Mouse (Mus musculus) left cerebral cortex, adult 18-20 months (tissue): ENCODE results near the gene Lysmd2. TPM values are rescaled to one million over a fixed set of nuclear protein-coding genes. Genes with fewer than 3 reads are reported as not detected.
"Not testable (repeated sequence)": the region's sequence is repeated elsewhere in the genome, so short reads cannot be mapped to it uniquely, and the experiment has no call there.

ENCODE experiments used
- DNase-seq, 2 experiments: peaks; one replicate each; pipeline ENCODE4 v3.0.0; 2021 to 2022; ENCODE audit warnings: low spot score in 2 of 2, mixed read lengths in 1 of 2
- total RNA-seq, 2 experiments: library from RNA; stranded (reverse); gene quantifications; 2 replicates each; pipeline ENCODE4 v1.2.3; 2021

Gene Lysmd2
- total RNA-seq, 2 experiments from 2014 or later: 67.1 to 67.7 TPM

DNA sequence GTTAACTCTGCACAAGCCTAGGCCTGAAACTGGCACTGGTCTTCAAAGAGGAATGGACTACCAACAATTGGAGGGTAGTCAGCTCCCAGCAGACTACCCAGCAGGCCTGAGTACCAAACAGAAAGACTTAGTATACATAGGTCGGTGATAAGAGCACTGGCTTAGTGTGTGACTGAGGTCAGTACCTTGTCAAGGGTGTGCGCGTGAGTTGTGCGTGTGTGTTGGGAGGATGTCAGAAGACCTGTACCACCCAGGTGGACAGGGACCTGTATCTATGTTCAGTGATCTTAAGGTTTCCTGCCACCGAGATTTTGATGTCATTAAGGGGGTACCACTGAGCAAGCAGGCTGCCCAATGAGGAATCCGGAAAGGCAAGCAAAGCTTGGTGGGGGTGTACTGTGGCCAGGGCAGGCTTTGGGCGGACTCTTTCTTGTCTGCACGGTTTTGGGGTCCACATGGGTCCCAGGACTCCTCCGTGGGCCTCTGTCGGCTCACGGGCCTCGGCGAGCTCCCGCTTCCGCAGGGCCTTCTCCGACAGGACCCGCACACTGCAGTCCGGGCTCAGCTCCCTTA, 472 bp upstream of the Lysmd2 start:
- no peak for DNase-seq

DNA sequence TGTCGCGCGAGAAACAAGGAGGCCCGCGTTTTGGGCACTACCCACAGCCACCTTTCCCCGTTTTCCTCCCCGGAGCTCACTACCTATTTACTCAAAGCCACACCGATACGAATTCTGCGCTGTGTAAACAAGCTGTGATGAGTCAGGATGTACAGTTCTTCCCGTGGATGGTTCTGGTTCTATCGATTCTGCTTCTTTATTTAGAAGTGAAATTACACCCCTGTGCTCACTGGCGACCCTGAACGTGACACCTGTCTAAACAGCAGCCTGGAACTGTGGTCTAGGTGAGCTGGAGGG, 715 bp downstream of the Lysmd2 start:
- DNase-seq: no peak

DNA sequence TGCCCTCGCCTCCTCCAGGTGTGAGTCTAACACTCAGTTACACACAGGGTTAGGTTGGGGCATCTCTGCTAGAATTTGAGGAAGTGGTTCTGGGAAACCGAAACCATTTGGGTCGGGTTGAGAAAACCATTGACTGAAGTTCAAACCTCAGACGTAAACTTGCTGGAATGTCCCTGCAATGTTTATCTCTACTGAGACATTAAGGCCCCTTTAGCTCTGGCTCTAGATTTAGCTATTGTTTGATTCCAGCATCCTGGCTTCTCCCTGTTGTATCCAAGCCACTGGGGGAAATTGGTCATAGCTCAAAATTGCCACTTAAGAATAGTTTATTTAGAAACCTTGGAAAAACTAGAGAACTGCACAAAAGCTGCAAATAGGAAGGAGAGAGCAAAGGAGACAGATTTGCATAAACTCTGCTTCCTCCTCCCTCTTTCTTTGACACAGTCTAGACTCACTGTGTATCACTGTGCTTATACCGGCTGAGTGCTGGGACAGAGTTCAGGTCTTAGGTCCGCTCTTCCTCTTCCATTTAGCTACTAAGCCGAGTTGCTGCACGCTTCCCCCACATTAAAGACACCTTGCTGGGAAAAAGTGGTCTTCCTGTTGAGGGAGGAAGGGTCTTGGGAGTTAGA, 5.4 kb downstream of the Lysmd2 start:
- DNase-seq: no peak

DNA sequence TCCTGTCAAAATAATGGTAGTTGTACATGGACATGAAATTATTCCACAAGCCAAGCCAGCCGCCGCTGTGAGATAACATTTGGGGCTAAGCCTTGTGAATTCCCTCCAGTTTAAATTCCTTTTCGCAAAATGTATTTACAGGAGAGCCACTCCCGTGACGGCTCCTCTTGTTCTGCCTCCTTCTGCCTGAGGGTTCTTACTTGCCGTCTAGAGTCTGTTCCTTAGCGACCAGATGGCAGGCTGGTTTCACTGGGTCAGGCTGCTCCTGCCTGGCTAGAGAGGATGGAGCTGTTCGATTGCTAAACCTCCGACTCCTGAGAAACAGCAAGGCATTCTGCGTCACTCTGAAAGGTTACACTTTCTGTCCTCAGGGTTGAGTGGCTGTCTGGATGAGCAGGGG, 6.6 kb downstream of the Lysmd2 start:
- no peak for DNase-seq

DNA sequence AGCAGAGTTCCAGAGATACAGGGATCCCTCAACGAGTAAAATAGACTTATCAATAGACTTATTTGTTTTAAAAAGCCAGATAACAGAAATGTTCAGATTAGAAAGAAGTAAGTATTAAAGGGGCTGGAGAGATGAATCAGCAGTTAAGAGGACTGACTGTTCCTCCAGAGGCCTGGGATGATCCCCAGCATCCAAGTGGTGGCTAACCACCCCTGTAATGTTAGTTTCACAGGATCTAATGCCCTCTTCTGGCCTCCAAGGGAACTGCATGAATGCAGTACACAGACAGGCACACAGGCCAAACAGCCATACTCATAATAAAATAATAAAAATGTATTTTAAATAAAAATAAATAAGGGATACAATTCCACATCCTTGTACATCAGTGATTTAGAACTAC, 7.4 kb downstream of the Lysmd2 start:
- no peak for DNase-seq

DNA sequence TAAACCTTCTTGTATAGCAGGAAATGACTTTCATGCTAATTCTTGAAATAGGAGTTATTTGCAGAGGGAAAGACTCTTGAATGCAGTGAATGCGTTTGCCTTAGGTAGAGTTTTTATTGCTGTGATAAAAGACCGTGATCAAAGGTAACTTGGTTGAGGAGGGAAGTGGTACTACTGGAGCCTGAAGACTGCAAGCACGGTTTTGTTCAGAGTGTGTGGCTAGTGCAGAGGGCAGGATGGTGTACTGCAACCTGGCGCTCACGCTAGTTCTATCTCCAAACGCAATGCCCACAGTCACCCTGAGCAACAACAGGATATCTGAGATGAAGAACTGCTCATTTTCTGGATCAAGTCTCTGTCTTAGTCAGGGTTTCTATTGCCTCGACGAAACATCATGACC, 8.1 kb downstream of the Lysmd2 start:
- DNase-seq: no peak

DNA sequence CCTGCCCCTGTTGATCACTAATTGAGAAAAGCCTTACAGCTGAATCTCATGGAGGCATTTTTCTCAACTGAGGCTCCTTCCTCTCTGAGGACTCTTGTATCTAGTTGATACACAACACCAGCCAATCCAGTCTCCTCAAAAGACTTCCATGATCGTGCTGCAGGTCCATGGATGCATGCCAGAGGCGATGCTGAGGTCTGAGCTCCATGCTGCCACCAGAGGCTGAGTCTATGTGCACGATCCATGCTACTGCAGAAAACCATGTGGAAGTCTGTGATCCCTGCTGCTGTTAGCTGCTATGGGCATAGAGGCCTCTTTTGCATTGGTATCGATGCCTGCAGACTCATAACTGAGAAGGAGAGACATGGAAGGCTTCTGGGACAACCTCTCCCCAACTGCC, 8.7 kb downstream of the Lysmd2 start:
- DNase-seq: no peak

DNA sequence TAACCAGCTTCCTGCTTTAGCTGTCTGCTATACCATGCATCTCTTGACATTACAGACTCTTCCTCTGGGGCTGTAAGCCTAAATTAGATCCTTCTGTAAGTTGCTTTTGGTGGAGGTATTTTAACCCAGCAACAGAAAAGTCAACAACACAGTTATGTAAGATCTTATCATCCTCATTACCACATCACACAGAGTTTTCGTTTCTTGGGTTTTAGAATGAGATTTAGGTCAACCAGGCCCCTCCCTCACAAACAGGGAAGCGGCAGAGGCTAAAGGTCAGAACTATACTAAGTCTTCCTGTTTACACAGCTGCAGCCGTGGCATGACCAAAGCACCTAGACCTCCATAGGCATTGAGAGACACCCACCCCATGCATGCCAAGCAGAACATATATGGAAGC, 19.9 kb downstream of the Lysmd2 start:
- no peak for DNase-seq

DNA sequence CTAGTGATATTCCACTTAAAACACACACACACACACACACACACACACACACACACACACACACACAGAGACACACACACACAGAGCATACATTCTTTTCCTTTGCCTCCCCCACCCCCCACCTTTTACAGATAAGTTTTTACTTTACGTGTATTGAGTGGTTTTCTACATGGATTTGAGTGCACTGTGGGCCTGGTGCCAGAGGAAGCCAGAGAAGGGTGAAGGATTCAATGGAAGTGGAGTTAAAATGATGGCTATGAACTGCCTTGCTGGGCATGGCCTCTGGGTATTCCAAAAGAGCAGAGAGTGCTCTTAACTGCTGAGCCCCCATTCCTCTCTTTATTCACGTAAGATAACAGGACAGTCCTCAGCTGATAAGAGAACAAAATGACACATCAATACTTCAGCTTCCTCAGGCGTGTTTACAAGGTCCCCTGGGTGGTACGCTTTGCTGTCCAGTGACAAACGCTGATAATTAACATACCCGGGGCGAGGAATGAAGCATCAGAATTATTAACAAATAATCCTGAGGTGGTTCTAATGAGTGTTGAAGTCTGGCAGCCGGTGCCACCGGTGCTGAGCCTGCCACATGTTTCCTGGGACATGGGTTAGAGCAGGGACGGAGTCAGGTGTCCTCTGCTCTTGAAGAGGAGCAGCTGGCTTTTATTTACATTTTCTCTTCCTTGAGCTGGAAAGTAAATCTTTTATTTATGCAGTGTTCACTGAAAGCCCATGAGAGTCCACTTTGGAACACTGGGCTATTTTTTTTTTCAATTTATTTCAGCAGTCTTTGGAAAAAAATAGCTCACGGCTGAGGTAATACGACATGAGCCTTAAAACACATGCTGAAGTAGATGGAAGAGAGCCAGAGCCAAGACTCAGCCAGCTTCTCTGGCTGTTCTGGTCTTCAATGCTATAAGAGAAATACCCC, 28.7 kb downstream of the Lysmd2 start:
- no peak for DNase-seq

DNA sequence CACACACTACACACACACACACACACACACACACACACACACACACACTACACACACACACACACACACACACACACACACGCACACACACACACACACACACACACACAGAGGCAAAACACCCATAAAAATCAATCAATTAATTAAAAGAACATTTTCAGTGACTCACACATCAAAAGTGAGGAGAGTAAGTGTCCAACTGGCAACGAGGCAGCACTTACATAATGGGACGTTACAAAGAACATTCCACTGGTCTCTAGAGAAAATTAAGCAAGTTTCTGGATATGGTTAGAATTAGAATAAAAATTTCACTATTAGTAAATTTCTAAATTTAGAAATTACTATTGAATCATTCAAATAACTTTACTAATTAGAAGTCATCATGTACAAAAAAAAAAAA, 30.9 kb downstream of the Lysmd2 start:
- DNase-seq: not testable (repeated sequence)

DNA sequence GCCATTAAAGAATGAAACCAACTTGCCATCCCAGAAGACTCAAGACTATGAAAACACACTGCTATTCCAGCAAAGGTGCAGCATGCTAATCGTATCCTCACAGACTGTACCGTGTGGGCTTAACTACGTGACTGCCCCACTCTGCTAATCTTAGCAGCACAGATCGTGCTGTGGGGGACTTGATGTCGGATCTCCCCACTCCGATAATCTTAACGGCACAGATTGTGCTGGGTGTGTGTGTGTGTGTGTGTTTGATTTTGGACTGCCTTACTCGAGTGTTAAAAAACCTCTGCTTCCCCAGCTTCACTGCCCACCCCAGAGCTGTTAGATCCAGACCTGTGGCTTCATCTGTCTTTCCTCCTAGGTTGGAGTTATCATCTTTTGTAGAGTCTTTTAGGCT, 35.4 kb downstream of the Lysmd2 start:
- peak; percentile 61 to 70 for DNase-seq

DNA sequence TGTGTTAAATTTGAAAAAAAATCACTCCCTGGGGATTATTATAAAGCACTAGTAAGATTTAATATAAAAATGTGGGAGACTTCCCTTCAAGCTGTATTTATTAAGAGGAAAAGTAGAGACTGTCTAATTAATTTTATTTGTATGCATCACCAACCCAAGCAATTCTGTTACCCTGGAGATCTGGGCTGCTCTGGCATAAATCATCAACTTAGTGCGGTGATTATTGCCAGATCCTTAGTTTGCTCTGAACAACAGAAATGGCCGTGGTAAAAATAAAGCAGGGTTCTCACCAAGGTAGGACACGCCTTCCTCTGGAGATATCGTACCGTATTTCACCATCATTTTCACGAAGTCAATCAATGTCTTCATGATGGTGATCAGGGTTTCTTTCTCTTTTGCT, 39.8 kb downstream of the Lysmd2 start:
- no peak for DNase-seq

DNA sequence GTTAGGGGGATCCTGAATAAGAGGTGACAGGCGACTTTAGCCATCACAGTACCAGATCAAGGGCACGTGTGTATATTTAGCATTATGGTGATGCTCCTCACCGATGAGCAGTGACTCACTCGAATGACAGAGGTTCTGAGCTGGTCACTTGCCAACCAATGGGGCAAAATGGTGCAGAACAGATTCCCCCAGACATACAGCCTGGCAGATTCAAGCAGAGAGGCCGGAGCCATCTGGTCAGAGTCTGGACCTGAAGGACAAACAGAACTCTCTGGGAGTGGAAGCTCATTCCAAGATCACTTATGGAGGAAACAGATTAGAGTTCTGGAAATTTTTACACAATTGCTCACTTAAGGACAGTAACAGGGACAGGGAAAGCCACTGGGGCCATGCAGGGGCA, 41.1 kb downstream of the Lysmd2 start:
- DNase-seq: no peak

DNA sequence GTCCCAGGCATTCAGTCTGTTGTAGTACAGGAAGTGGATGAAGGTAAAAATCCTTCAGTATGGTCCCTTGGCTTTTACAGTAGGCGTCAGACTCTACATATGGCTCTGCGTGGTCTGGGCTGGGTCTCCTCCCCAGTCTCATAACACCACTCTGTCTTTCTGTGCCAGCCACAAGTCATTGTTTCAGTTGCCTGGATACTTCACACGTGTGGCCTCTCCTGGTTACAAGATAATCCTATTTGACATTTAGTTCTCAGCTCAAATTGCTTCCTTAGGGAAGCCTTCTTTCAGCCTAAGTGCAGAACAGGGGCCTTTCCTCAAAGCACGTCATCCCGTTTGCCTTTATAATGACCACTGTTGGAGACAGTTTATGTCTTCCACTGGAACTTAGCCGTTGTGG, 47.2 kb downstream of the Lysmd2 start:
- no peak for DNase-seq

DNA sequence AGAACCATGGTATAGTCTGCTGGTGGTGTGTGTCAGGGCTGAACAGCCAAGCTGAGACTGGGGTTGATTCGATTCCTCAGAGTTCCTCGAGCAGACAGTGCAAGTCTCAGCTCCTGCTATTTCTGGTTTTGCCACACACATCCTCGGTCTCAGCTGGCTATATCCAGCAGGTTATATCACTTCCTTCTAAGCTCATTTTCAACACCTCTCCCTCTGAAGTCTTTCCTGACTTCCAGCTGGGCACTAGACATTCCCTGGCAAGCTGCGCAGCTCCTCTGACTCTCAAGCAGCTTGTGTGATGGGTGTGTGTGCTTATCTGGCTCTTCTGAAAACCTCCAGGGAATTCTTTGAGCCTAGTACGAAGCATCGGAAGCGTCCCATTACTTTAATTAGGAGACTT, 50.7 kb downstream of the Lysmd2 start:
- peak; percentile 38 to 69 for DNase-seq

DNA sequence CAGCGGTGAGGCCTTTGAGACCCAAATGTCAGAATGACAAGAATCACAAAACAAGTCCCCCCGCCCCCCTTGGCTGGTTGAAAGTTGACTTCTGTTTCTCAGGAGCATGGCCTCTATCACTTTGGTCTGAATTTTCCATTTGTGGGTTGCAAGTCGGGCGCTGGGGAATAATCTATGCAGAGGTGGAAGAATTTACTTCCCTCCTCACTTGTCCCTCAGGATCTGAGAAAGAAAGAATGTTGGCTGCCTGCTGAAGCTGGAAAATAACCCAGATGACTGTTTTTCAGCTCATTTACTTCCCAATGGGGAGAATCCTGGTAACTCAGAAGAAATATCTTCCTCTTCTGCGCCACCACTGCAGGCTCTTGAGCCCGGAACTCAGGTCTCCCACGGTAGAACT, 52.8 kb downstream of the Lysmd2 start:
- no peak for DNase-seq

DNA sequence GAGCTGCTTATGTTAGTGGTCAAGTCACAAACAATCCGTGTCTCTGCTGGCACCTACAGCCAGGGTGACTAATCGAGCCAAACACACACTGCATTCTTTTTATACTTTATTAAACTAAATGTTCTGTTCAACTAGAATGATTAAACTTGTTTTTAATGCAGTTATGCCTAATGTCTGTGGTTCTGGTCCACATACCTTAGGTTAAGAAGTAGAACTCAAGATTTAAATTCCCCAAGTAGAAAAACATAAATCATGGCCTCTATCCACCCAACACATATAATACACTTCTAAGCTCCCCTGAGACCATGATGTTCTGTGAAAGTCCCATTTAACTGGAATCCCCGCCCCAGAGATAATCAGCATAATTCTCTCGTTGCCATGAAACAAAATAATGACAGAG, 54.1 kb downstream of the Lysmd2 start:
- no peak for DNase-seq

DNA sequence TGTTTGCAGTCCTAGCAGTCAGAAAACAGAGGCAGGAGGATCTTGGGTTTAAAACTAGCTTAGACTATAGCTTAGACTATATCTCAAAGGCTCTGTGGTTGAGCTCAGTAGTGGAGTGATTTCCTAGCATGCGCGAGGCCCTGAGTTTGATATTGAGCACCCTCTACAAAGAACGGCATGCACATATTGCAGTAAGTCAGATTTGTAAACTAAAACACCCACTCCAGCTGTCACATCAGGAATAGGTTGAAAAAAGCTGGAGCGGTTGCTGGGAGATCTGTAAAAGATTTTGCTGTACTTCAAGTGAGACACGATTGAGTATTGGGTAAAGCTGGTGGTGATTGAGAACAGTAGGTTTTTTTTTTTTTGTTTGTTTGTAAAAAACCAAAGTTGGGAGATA, 55.1 kb downstream of the Lysmd2 start:
- peak in 1 of 2 experiments; percentile 31 for DNase-seq

DNA sequence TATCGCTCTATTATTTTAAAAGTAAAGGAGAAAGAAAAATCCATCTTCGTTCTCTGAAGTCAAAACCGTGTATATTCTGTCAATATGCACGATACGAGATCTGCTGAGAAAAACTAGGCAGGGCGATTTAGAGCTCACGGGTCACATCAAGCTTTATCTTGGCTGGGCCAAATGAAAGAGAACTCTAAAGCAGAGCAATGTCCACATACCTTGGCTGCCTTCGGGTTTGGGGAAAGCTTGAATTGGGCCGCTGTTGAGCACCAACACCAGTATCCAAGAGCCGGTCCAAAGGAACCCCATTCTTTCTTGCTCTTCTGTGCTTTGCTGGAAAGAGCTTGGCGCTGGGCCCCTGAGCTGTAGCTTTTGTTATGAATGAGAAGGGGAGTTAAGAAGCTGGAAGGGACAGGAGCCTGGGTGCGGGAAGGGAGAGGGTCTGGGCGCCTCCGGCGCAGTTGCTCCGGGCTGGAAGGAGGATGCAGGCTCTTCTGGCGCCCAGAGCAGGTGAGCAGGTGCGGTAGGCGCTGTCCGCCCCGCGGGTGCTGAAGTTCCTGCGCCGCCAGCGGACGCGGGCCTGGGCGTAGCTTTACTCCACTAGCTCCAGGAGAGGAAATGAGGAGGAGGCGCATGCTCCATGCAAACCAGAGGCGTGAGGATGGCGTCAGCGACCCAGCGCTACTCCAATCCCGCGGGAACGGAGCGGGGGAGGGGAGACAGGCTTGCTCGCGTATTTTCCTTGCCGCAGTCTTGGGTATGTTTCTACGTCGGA, 58.1 kb downstream of the Lysmd2 start, which contains the start of gene Scg3:
Scg3 (minus strand) TSS at position 631 of the 766 bp plus-strand sequence.
- peak; percentile 96 for DNase-seq

DNA sequence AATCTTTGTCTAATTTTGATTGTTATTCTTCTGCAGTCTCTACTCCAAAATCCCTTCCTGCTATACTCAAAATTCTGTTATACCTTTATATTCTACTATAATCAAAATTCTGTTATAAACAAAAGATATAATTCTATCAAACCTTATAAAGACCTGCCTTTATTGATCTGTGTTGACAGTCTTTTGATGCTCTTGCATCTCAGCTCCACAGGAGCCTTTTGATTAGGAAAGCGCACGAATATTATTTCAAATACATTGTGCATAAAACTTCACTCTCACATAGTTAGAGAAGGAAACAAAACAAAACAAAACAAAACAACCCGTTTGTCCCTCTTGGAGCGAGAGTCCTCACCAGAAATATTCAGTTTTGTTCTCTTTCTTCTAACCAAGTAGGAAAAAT, 58.8 kb downstream of the Lysmd2 start:
- DNase-seq: no peak

DNA sequence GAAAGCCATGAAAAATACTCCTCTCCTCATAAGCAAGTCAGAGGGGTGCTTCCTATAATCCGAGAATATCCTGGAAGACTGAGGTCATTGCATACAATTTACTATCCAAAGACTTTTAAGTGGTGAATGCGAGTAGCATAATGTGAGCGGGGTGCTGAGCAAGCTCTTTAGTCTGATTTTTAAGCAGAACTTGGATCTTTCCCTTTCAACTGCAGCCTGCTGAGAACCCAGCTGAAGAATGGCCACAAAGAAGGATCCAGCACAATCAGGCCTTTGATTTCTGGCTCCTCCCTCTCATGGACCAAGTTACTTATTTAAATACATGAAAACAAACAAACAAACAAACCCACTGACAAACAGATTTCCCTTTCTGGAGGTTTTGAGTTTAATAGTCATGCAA, 59.2 kb downstream of the Lysmd2 start:
- no peak for DNase-seq
